Mouse (Mus musculus) megakaryocyte, embryonic 14.5 days (primary cell): Measurements from ENCODE around the gene Mmgt2. TPM values are rescaled to one million over a fixed set of nuclear protein-coding genes. Genes with fewer than 3 reads are reported as not detected.
A peak's percentile ranks its signal among the peaks of the same experiment; 100 is the strongest.
"Not testable (repeated sequence)": the region's sequence is repeated elsewhere in the genome, so short reads cannot be mapped to it uniquely, and the experiment has no call there.

Experiments used
- H3K27me3 ChIP-seq: replicated peaks from 2 replicates; pipeline ENCODE3; 2012; ENCODE audit warnings: inconsistent platforms
- H3K36me3 ChIP-seq: replicated peaks from 2 replicates; pipeline ENCODE3; 2012; ENCODE audit warnings: low read length, inconsistent platforms, mixed read lengths
- H3K4me1 ChIP-seq: 2 replicates; pipeline ENCODE4 v1.6.1; 2012; ENCODE audit warnings: inconsistent platforms
- H3K4me3 ChIP-seq: replicated peaks from 2 replicates; pipeline ENCODE3; 2012; ENCODE audit warnings: moderate library complexity, mild to moderate bottlenecking, inconsistent platforms
- H3K9me3 ChIP-seq: 2 replicates; pipeline ENCODE4 v1.6.1; 2012; ENCODE audit warnings: inconsistent platforms
- FLI1 ChIP-seq: IDR thresholded peaks from 2 replicates; pipeline ENCODE4 v1.6.1; 2012; ENCODE audit warnings: low read length, inconsistent platforms, mixed read lengths
- GATA1 ChIP-seq: IDR thresholded peaks from 3 replicates; pipeline ENCODE4 v1.6.1; 2012; ENCODE audit warnings: mixed read lengths, low read length, inconsistent platforms, borderline replicate concordance
- polyA plus RNA-seq: library from polyadenylated mRNA; stranded (reverse); fragments of >175 nt; gene quantifications from 2 replicates; pipeline ENCODE4 v1.2.3, GENCODE M21; 2012; ENCODE audit warnings: low replicate concordance; ENCODE audit not compliant: insufficient read depth

The Mmgt2 gene
- polyA plus RNA-seq, 1 experiment: 26.5 TPM

DNA sequence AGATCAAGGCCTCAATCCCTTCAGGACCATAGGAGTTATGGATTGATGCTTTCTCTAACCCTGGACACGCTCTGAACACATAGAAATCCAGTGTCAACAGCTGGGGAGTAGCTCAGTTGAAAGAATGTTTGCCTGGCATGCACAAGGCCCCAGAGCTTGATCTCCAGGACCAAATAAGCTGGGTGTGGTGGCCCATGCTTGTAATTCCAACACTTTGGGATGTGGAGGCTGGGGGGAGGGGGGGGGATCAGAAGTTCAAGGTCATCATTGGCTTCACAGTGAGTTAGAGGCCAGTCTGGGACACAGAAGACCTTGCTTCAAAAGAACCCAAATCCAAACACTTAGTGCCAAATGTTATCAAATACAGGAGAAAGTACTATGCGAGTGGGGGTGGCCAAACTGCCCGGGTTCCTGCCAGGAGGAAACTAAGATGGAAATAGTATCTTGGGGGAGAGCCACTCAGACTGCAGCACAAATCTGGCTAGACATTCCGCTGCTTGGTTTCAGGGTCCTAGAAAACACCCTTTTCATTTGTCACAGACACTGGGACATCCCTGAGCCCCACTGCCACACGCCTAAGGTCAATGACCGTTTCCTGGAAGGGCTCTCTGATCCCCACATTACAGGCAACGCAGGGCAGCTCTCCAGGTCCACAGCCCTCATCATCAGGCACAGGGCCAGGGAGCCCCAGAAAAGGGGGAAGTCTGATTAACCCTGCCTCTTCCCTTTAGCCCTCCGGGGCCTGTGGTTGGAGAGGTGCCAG lies 2.6 kb upstream of the Mmgt2 start:
- TF ChIP-seq GATA1: no peak
- TF ChIP-seq FLI1: no peak
- H3K36me3 ChIP-seq: peaks cover 10% of the 10 kb centered on the region
- peaks cover 87% of the 10 kb centered on the region for H3K4me1 ChIP-seq
- H3K27me3 ChIP-seq: no peaks in the 10 kb centered on the region
- peak overlapping the region; percentile 96 for H3K4me3 ChIP-seq
- H3K9me3 ChIP-seq: no peaks in the 10 kb centered on the region

GRCm38 (mm10) chr11:62646495-62646843 lies 2.0 kb upstream of the Mmgt2 start:
- H3K9me3 ChIP-seq: no peaks in the 10 kb centered on the region
- H3K4me3 ChIP-seq: peak overlapping the region; percentile 96
- H3K4me1 ChIP-seq: peaks cover 84% of the 10 kb centered on the region
- no peak for TF ChIP-seq GATA1
- no peaks in the 10 kb centered on the region for H3K27me3 ChIP-seq
- H3K36me3 ChIP-seq: peaks cover 11% of the 10 kb centered on the region

- Histone ChIP-seq H3K27me3 (no peaks in the 10 kb centered on the region), H3K4me3 (peak overlapping the region; percentile 96), H3K4me1 (peaks cover 84% of the 10 kb centered on the region), H3K36me3 (peaks cover 17% of the 10 kb centered on the region), H3K9me3 (no peaks in the 10 kb centered on the region)
- TF ChIP-seq GATA1: no peak
- no peak for TF ChIP-seq FLI1
Observed at GRCm38 (mm10) chr11:62646958-62647515, 1.4 kb upstream of the Mmgt2 start.

GRCm38 (mm10) chr11:62647661-62648590 lies 538 bp upstream of the Mmgt2 start, which contains the start of gene Lrrc75a:
Lrrc75a (minus strand) TSS chr11:62648523.
- H3K36me3 ChIP-seq: peaks cover 25% of the 10 kb centered on the region

GRCm38 (mm10) chr11:62649803-62650202 lies 1.3 kb downstream of the Mmgt2 start:
- peaks cover 79% of the 10 kb centered on the region for H3K4me1 ChIP-seq
- not testable (repeated sequence) for H3K27me3 ChIP-seq, H3K4me3 ChIP-seq, H3K9me3 ChIP-seq
- H3K36me3 ChIP-seq: peaks cover 39% of the 10 kb centered on the region

More at GRCm38 (mm10) chr11:62647661-62648590, 538 bp upstream of the Mmgt2 start, which contains the start of gene Lrrc75a:
- Histone ChIP-seq H3K4me3 (peak within 1 kb of the TSS; percentile 96), H3K27me3 (no peaks in the 10 kb centered on the region), H3K4me1 (peaks cover 81% of the 10 kb centered on the region), H3K9me3 (no peaks in the 10 kb centered on the region)
- no peak for TF ChIP-seq FLI1
- no peak for TF ChIP-seq GATA1

GRCm38 (mm10) chr11:62651563-62651962 lies 3.1 kb downstream of the Mmgt2 start:
- no peak for TF ChIP-seq FLI1
- no peak for TF ChIP-seq GATA1

DNA sequence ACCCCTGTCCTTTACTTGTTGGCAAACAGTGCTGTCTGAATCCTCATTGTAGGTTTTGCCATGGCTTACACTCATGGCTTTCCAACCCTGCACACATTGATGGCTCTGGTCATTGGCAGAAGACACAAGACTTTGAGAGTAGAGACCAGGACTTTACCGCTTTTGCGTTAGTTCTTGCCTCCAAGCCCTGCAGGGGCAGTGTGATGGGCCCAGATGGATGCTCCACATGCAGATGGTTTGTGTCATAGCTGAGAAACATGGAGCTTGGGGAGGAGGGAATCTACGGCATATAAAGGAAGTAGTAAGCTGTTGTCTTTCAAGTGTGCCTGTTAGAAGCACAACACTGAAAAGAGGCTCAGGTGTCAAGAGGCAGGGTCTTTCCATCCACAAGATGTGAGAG lies 3.6 kb downstream of the Mmgt2 start:
- no peak overlapping the region for H3K4me3 ChIP-seq
- no peaks in the 10 kb centered on the region for H3K27me3 ChIP-seq
- peaks cover 67% of the 10 kb centered on the region for H3K4me1 ChIP-seq
- peaks cover 55% of the 10 kb centered on the region for H3K36me3 ChIP-seq
- H3K9me3 ChIP-seq: no peaks in the 10 kb centered on the region
- no peak for TF ChIP-seq FLI1
- no peak for TF ChIP-seq GATA1

More at GRCm38 (mm10) chr11:62651563-62651962, 3.1 kb downstream of the Mmgt2 start:
- Histone ChIP-seq H3K9me3 (no peaks in the 10 kb centered on the region), H3K36me3 (peaks cover 50% of the 10 kb centered on the region), H3K4me1 (peaks cover 67% of the 10 kb centered on the region), H3K27me3 (no peaks in the 10 kb centered on the region), H3K4me3 (no peak overlapping the region)

DNA sequence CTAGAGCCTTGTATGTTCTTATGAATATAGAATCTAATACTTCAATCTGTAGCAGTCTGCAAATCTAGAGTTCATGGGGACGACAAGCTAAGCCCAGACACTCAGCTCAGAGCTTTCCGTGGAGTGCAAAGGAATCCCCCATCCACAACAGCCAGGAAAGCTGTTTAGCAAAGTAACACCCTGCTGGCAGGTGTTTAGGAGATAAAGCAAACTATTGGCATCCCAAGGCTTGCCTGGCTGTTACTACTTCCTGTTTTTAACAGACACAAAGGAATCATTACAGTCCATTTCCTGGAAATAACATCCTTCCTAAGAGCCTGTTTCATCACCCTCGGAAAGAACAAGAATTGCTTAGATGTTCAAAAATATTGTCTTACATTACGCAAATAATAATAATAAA lies 12.4 kb downstream of the Mmgt2 start:
- TF ChIP-seq FLI1: no peak
- no peak for TF ChIP-seq GATA1
- peaks cover 31% of the 10 kb centered on the region for H3K4me1 ChIP-seq
- peaks cover 55% of the 10 kb centered on the region for H3K36me3 ChIP-seq
- H3K4me3 ChIP-seq: no peak overlapping the region
- H3K27me3 ChIP-seq: no peaks in the 10 kb centered on the region
- no peaks in the 10 kb centered on the region for H3K9me3 ChIP-seq

DNA sequence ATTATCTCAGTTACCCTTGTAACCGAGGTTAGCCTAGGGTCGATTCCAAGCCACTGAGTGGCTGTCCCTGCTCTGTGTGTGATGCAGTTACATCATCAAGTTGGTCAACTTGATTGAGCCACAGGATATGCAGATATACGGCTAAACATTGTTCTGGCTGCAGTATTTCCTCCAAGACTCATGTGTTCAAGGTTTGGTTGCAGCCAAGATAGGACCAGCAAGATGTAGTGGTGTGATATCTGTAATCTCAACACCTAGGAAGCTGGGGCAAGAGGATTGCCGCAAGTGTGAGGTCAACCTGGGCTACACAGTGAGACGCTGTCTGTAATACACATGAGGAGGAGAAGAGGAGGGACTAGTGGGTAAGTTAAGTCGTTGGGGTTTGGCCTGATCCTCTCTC lies 15.8 kb downstream of the Mmgt2 start:
- peaks cover 51% of the 10 kb centered on the region for H3K36me3 ChIP-seq

DNA sequence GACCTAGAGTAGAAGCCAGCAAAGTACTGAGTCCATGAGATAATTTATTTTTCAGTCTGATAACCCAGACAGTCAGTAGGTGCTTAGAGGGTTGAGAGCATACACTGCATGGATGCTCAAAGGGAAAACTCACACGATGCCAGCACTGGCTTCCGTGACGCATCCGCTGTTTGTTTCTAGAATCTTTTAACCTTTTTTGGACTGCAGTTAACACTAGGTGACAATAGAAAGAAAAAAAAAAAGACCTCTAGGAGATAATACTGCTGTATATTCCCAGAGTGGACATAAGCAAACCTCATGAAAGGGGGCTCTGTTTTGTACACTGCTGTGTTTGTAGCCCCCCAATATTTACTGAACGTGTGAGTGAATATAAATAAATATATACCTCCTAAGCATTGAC lies 20.5 kb downstream of the Mmgt2 start:
- peaks cover 5% of the 10 kb centered on the region for H3K27me3 ChIP-seq
- H3K4me1 ChIP-seq: peaks cover 24% of the 10 kb centered on the region
- no peak overlapping the region for H3K4me3 ChIP-seq
- TF ChIP-seq GATA1: no peak
- peaks cover 29% of the 10 kb centered on the region for H3K36me3 ChIP-seq
- no peaks in the 10 kb centered on the region for H3K9me3 ChIP-seq

More for the DNA sequence above, 15.8 kb downstream of the Mmgt2 start:
- no peaks in the 10 kb centered on the region for H3K9me3 ChIP-seq
- H3K4me3 ChIP-seq: no peak overlapping the region
- peaks cover 18% of the 10 kb centered on the region for H3K4me1 ChIP-seq
- TF ChIP-seq FLI1 (no peak), GATA1 (no peak)
- no peaks in the 10 kb centered on the region for H3K27me3 ChIP-seq
